Mouse (Mus musculus): ENCODE data around the gene Gm15093. TPM values are rescaled to one million over a fixed set of nuclear protein-coding genes. Genes with fewer than 3 reads are reported as not detected.
"Not testable (repeated sequence)": the region's sequence is repeated elsewhere in the genome, so short reads cannot be mapped to it uniquely, and the experiment has no call there.

Gm15093 gene
- total RNA-seq (2021), result not detected in 2 replicates
- long read RNA-seq, experiment 1, result 0 reads
- long read RNA-seq, experiment 2, result 0 reads

GRCm38 (mm10) chrX:149272077-149272476 lies at the start of gene Gm15093:
Gene Gm15093, plus strand, starts transcription at chrX:149272377.
- DNase-seq, result not testable (repeated sequence)

Other genes starting within 250 kb of the Gm15093 start
- not detected in 2 replicates for gene Ott, start 198.1 kb upstream of the Gm15093 start, total RNA-seq (2021)
- gene Gm15085, start 175.2 kb downstream of the Gm15093 start, total RNA-seq (2021), result not detected in 2 replicates

Measured in adrenal gland, postnatal 14 days (tissue).